Mouse (Mus musculus) heart, embryonic 12.5 days (tissue): Measurements from ENCODE around the gene Ten1. TPM values are rescaled to one million over a fixed set of nuclear protein-coding genes. Genes with fewer than 3 reads are reported as not detected.
A peak's percentile ranks its signal among the peaks of the same experiment; 100 is the strongest.

Source experiments
- ATAC-seq: fragments of 200-750 bp; cut with Nextera tagmentation; 2 replicates; pipeline ENCODE4 v1.8.0; 2017; ENCODE audit warnings: moderate TSS enrichment, moderate library complexity; ENCODE audit not compliant: insufficient number of reproducible peaks, low FRiP score
- H3K27ac ChIP-seq: fragments of 300-500 bp; sonication (generic); 2 replicates; pipeline ENCODE4 v1.5.1; 2016; ENCODE audit warnings: mild to moderate bottlenecking, moderate library complexity; ENCODE audit not compliant: poor library complexity, severe bottlenecking
- H3K27me3 ChIP-seq: fragments of 300-500 bp; sonication (generic); replicated peaks from 2 replicates; pipeline ENCODE4 v1.6.1; 2016; ENCODE audit warnings: mild to moderate bottlenecking, moderate library complexity
- H3K36me3 ChIP-seq: fragments of 300-500 bp; sonication (generic); 2 replicates; pipeline ENCODE4 v1.6.1; 2016; ENCODE audit warnings: mild to moderate bottlenecking, moderate library complexity
- H3K4me1 ChIP-seq: fragments of 300-500 bp; sonication (generic); replicated peaks from 2 replicates; pipeline ENCODE4 v1.6.1; 2016; ENCODE audit warnings: mild to moderate bottlenecking
- H3K4me2 ChIP-seq: fragments of 300-500 bp; sonication (generic); 2 replicates; pipeline ENCODE4 v1.6.1; 2016; ENCODE audit warnings: mild to moderate bottlenecking, moderate library complexity
- H3K4me3 ChIP-seq: fragments of 300-500 bp; sonication (generic); 2 replicates; pipeline ENCODE4 v1.5.1; 2016; ENCODE audit warnings: mild to moderate bottlenecking
- H3K9ac ChIP-seq: fragments of 300-500 bp; sonication (generic); 2 replicates; pipeline ENCODE4 v1.6.1; 2016; ENCODE audit warnings: mild to moderate bottlenecking, moderate library complexity
- H3K9me3 ChIP-seq: fragments of 300-500 bp; sonication (generic); replicated peaks from 2 replicates; pipeline ENCODE4 v1.6.1; 2016; ENCODE audit warnings: mild to moderate bottlenecking, moderate library complexity
- WGBS: fragments of 180-500 bp; shearing (Covaris S2); methylation state at CpG from one replicate; pipeline ENCODE4 v1.1.7; 2016; 5-methylcytosine and 5-hydroxymethylcytosine counted together
- polyA plus RNA-seq: library from polyadenylated mRNA; unstranded; fragments of >200 nt; fragmentation: Nextera tagmentation; extraction: Ambion mirVana; gene quantifications from 2 replicates; pipeline ENCODE4 v1.2.1, GENCODE M21; 2016

Gene Ten1
- polyA plus RNA-seq, 1 experiment from 2014 or later = 75.5 TPM

GRCm38 (mm10) chr11:116218263-116218662 is 19.6 kb downstream of the Ten1 start:
- H3K9me3 ChIP-seq = peaks cover 8% of the 10 kb centered on the region
- no peak overlapping the region for H3K4me3 ChIP-seq
- peak overlapping the region; percentile 90 for H3K27ac ChIP-seq
- no peaks in the 10 kb centered on the region; the same call in 1 of the 2 replicates for H3K36me3 ChIP-seq
- ATAC-seq = peak; percentile 29
- H3K27me3 ChIP-seq = peaks cover 28% of the 10 kb centered on the region
- H3K9ac ChIP-seq = 0 out of 2 replicates have a peak overlapping the region, but pooled peaks have one; percentile 16
- peaks cover 29% of the 10 kb centered on the region for H3K4me1 ChIP-seq
- WGBS = 69% methylated on average over 2 of the region's 2 CpGs
- no peak overlapping the region for H3K4me2 ChIP-seq

- H3K27me3 ChIP-seq = peaks cover 34% of the 10 kb centered on the region
- H3K4me2 ChIP-seq = no peak overlapping the region
- H3K9me3 ChIP-seq = peaks cover 8% of the 10 kb centered on the region
- H3K4me1 ChIP-seq = peaks cover 29% of the 10 kb centered on the region
- no peaks in the 10 kb centered on the region; the same call in 1 of the 2 replicates for H3K36me3 ChIP-seq
- peak overlapping the region; percentile 90 for H3K27ac ChIP-seq
- WGBS = 34% methylated on average over 7 of the region's 7 CpGs
- ATAC-seq = peak; percentile 81
- H3K9ac ChIP-seq = 0 out of 2 replicates have a peak overlapping the region, but pooled peaks have one; percentile 16
- H3K4me3 ChIP-seq = no peak overlapping the region
Measured at GRCm38 (mm10) chr11:116218737-116219400, 20.2 kb downstream of the Ten1 start.

GRCm38 (mm10) chr11:116219885-116220284 is 21.2 kb downstream of the Ten1 start:
- no peaks in the 10 kb centered on the region for H3K36me3 ChIP-seq
- H3K4me1 ChIP-seq = peaks cover 29% of the 10 kb centered on the region
- H3K9ac ChIP-seq = no peak overlapping the region
- H3K27me3 ChIP-seq = peaks cover 45% of the 10 kb centered on the region
- ATAC-seq = no peak
- no peak overlapping the region for H3K4me2 ChIP-seq
- H3K27ac ChIP-seq = no peak overlapping the region
- peaks cover 11% of the 10 kb centered on the region for H3K9me3 ChIP-seq
- WGBS = 14% methylated on average over 4 of the region's 4 CpGs
- no peak overlapping the region for H3K4me3 ChIP-seq

- no peak for ATAC-seq
- Histone ChIP-seq H3K9me3 (peaks cover 13% of the 10 kb centered on the region), H3K9ac (peak overlapping the region; percentile 65), H3K27ac (no peak overlapping the region), H3K27me3 (peaks cover 53% of the 10 kb centered on the region), H3K4me2 (peak overlapping the region; percentile 82), H3K4me1 (peaks cover 29% of the 10 kb centered on the region), H3K36me3 (no peaks in the 10 kb centered on the region), H3K4me3 (peak overlapping the region; percentile 46)
- 6% methylated on average over 53 of the region's 53 CpGs for WGBS
Measured at GRCm38 (mm10) chr11:116221931-116222739, 23.5 kb downstream of the Ten1 start.

- H3K36me3 ChIP-seq = no peaks in the 10 kb centered on the region
- peaks cover 13% of the 10 kb centered on the region for H3K9me3 ChIP-seq
- no peak overlapping the region for H3K27ac ChIP-seq
- peak overlapping the region; percentile 65 for H3K9ac ChIP-seq
- peaks cover 29% of the 10 kb centered on the region for H3K4me1 ChIP-seq
- peak overlapping the region; percentile 82 for H3K4me2 ChIP-seq
- WGBS = 7% methylated on average over 23 of the region's 23 CpGs
- peaks cover 58% of the 10 kb centered on the region for H3K27me3 ChIP-seq
- ATAC-seq = no peak
- peak overlapping the region; percentile 46 for H3K4me3 ChIP-seq
Measured at GRCm38 (mm10) chr11:116222740-116223059, 24.0 kb downstream of the Ten1 start.

GRCm38 (mm10) chr11:116226414-116226813 is 27.8 kb downstream of the Ten1 start:
- peaks cover 9% of the 10 kb centered on the region for H3K9me3 ChIP-seq
- WGBS = 5% methylated on average over 2 of the region's 2 CpGs
- no peak for ATAC-seq
- no peak overlapping the region for H3K4me2 ChIP-seq
- H3K4me1 ChIP-seq = peaks cover 7% of the 10 kb centered on the region
- no peak overlapping the region for H3K27ac ChIP-seq
- H3K9ac ChIP-seq = no peak overlapping the region
- H3K4me3 ChIP-seq = no peak overlapping the region
- H3K27me3 ChIP-seq = peaks cover 74% of the 10 kb centered on the region
- no peaks in the 10 kb centered on the region for H3K36me3 ChIP-seq

- 74% methylated on average over 4 of the region's 4 CpGs for WGBS
- no peak for ATAC-seq
- H3K9me3 ChIP-seq = peaks cover 5% of the 10 kb centered on the region; the same call in 1 of the 2 replicates
Measured at GRCm38 (mm10) chr11:116228699-116229098, 30.0 kb downstream of the Ten1 start.

GRCm38 (mm10) chr11:116232427-116232826 is 33.8 kb downstream of the Ten1 start:
- no peak overlapping the region for H3K9ac ChIP-seq
- H3K4me2 ChIP-seq = peak overlapping the region; percentile 47
- H3K4me3 ChIP-seq = no peak overlapping the region
- H3K27ac ChIP-seq = no peak overlapping the region
- ATAC-seq = no peak
- no peaks in the 10 kb centered on the region for H3K36me3 ChIP-seq
- peaks cover 86% of the 10 kb centered on the region for H3K27me3 ChIP-seq
- H3K9me3 ChIP-seq = no peaks in the 10 kb centered on the region
- H3K4me1 ChIP-seq = no peaks in the 10 kb centered on the region
- 20% methylated on average over 17 of the region's 17 CpGs for WGBS

More at GRCm38 (mm10) chr11:116228699-116229098, 30.0 kb downstream of the Ten1 start:
- Histone ChIP-seq H3K27me3 (peaks cover 71% of the 10 kb centered on the region), H3K9ac (no peak overlapping the region), H3K4me3 (no peak overlapping the region), H3K4me2 (no peak overlapping the region), H3K4me1 (no peaks in the 10 kb centered on the region), H3K36me3 (no peaks in the 10 kb centered on the region), H3K27ac (no peak overlapping the region)

GRCm38 (mm10) chr11:116234901-116235300 is 36.2 kb downstream of the Ten1 start:
- H3K9me3 ChIP-seq = no peaks in the 10 kb centered on the region
- H3K36me3 ChIP-seq = no peaks in the 10 kb centered on the region
- no peak overlapping the region for H3K27ac ChIP-seq
- no peak for ATAC-seq
- 78% methylated on average over 8 of the region's 8 CpGs for WGBS
- peaks cover 11% of the 10 kb centered on the region for H3K4me1 ChIP-seq
- H3K4me2 ChIP-seq = no peak overlapping the region
- H3K4me3 ChIP-seq = no peak overlapping the region
- H3K27me3 ChIP-seq = peaks cover 83% of the 10 kb centered on the region
- no peak overlapping the region for H3K9ac ChIP-seq

- Histone ChIP-seq H3K4me2 (peak within 1 kb of the TSS; percentile 56), H3K9ac (0 out of 2 replicates have a peak within 1 kb of the TSS, but pooled peaks have one; percentile 21), H3K27me3 (peaks cover 62% of the 10 kb centered on the region), H3K27ac (no peak within 1 kb of the TSS), H3K36me3 (peaks cover under 1% of the 10 kb centered on the region; the same call in 1 of the 2 replicates), H3K4me1 (peaks cover 12% of the 10 kb centered on the region), H3K9me3 (no peaks in the 10 kb centered on the region), H3K4me3 (peak within 1 kb of the TSS; percentile 20)
- ATAC-seq = peak; percentile 33; the same call in 1 of the 2 replicates
- 11% methylated on average over 29 of the region's 31 CpGs for WGBS
Measured at GRCm38 (mm10) chr11:116237742-116238395, 39.2 kb downstream of the Ten1 start, which contains the start of gene Evpl. TSS of gene Evpl (minus strand) at chr11:116238077.

- H3K27ac ChIP-seq = no peak overlapping the region
- H3K4me2 ChIP-seq = no peak overlapping the region
- H3K36me3 ChIP-seq = peaks cover 20% of the 10 kb centered on the region
- peaks cover 43% of the 10 kb centered on the region for H3K27me3 ChIP-seq
- H3K4me1 ChIP-seq = peaks cover 12% of the 10 kb centered on the region
- H3K4me3 ChIP-seq = no peak overlapping the region
- no peak for ATAC-seq
- WGBS = 16% methylated on average over 7 of the region's 7 CpGs
- no peak overlapping the region for H3K9ac ChIP-seq
- H3K9me3 ChIP-seq = no peaks in the 10 kb centered on the region
Measured at GRCm38 (mm10) chr11:116239797-116240196, 41.1 kb downstream of the Ten1 start.
